Comparison of ENCODE assay signal across 15 mouse cellular contexts in the genomic region with DNA sequence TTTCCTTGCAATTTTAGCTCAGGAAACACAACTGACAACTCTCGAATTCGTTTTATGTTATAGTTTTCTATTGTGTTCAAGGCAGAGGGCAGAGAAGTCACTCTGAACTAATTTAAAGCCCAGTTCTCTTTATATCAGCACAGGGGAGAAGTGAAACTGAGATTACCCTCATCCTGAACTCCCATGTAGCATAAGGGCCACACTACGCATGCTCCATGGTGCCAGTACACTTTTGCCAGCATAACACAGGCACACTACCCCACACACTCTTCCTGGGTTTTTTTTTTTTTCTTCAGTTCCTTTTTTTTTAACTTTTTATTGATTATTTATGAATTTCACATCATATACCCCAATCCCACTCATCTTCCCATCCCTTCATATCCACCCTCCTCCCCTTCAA. TPM values are rescaled to one million over a fixed set of nuclear protein-coding genes. Genes with fewer than 3 reads are reported as not detected.
DNase-seq lines count a peak whose midpoint lies in the region; ATAC-seq and TF ChIP-seq lines count a peak whose summit lies in the region.
"Had no signal": no experiment of that assay in that cellular context is flagged by ENCODE, and none has a peak within 500 bp of the region (broad histone marks: within the 10 kb centered on the region; RNA-seq: fewer than 3 reads in every experiment).

No protein-coding gene starts in this region.

- ATAC-seq in liver, embryonic 16.5 days (ENCODE audit: low read depth): no peak
- ATAC-seq in liver, embryonic 12.5 days: no peak
- no peak for ATAC-seq in neural tube, embryonic 15.5 days (ENCODE audit: low FRiP score)
- ATAC-seq: hindbrain, postnatal 0 days had no signal

- whole genome bisulfite sequencing in liver, embryonic 16.5 days (ENCODE audit: insufficient replicate concordance): 68% methylated on average over 3 of the region's 3 CpGs
- 85% methylated on average over 3 of the region's 3 CpGs for WGBS in liver, embryonic 12.5 days (ENCODE audit: insufficient replicate concordance)
- 95% methylated on average over 3 of the region's 3 CpGs for WGBS in neural tube, embryonic 15.5 days

- peak; percentile 48 for DNase-seq in gastrocnemius, adult 2 months
- no peak for DNase-seq in gastrocnemius, adult 8-10 months (ENCODE audit: low spot score in 2 of 2)
- peak; percentile 68 for DNase-seq in lung, postnatal 36 days
- DNase-seq in spleen, postnatal 36 days (ENCODE audit: low spot score in 2 of 2): peak; percentile 81 to 85
- DNase-seq in adrenal gland, adult (ENCODE audit: inconsistent age in 2 of 2, low spot score in 1 of 2): no peak
- DNase-seq: cerebellum, adult 9-10 months; right cerebral cortex, adult 18-20 months; thymus, postnatal 25 days had no signal

- H3K36me3 ChIP-seq in liver, embryonic 16.5 days (ENCODE audit: control insufficient read depth, insufficient read depth): no peaks in the 10 kb centered on the region
- no peaks in the 10 kb centered on the region for H3K36me3 ChIP-seq in liver, embryonic 12.5 days
- no peaks in the 10 kb centered on the region for H3K36me3 ChIP-seq in neural tube, embryonic 15.5 days
- H3K36me3 ChIP-seq: limb, embryonic 10.5 days had no signal

- no peak overlapping the region for H3K9ac ChIP-seq in liver, embryonic 16.5 days (ENCODE audit: low read depth, low read length)
- H3K9ac ChIP-seq in liver, embryonic 12.5 days: no peak overlapping the region
- no peak overlapping the region for H3K9ac ChIP-seq in neural tube, embryonic 15.5 days (replicated peaks)
- H3K9ac ChIP-seq: kidney, embryonic 15.5 days had no signal

- no peak overlapping the region for H3K27ac ChIP-seq in gastrocnemius, adult 2 months
- 0 out of 2 replicates have a peak overlapping the region, but pooled peaks have one; percentile 5 for H3K27ac ChIP-seq in liver, embryonic 16.5 days (ENCODE audit: low read length)
- H3K27ac ChIP-seq in liver, embryonic 12.5 days: no peak overlapping the region
- H3K27ac ChIP-seq in neural tube, embryonic 15.5 days (replicated peaks): no peak overlapping the region
- H3K27ac ChIP-seq: heart, adult 2 months; hindbrain, postnatal 0 days; kidney, embryonic 15.5 days; limb, embryonic 10.5 days had no signal

- no peak overlapping the region for H3K4me3 ChIP-seq in gastrocnemius, adult 2 months
- no peak overlapping the region for H3K4me3 ChIP-seq in liver, embryonic 16.5 days (ENCODE audit: low read depth, low read length)
- H3K4me3 ChIP-seq in liver, embryonic 12.5 days: no peak overlapping the region
- H3K4me3 ChIP-seq in neural tube, embryonic 15.5 days (replicated peaks): no peak overlapping the region
- H3K4me3 ChIP-seq: heart, adult 2 months; kidney, embryonic 15.5 days; limb, embryonic 10.5 days had no signal

- H3K27me3 ChIP-seq in liver, embryonic 16.5 days (ENCODE audit: control insufficient read depth, insufficient read depth, low read depth, low read length): no peaks in the 10 kb centered on the region
- H3K27me3 ChIP-seq in liver, embryonic 12.5 days (replicated peaks): no peaks in the 10 kb centered on the region
- H3K27me3 ChIP-seq in neural tube, embryonic 15.5 days (replicated peaks): no peaks in the 10 kb centered on the region
- H3K27me3 ChIP-seq: kidney, embryonic 15.5 days had no signal

- TF ChIP-seq CTCF in gastrocnemius, adult 2 months (IDR thresholded peaks at IDR 0.05): no peak

- H3K4me1 ChIP-seq in liver, embryonic 16.5 days (ENCODE audit: control insufficient read depth, low read depth, low read length): no peaks in the 10 kb centered on the region
- H3K4me1 ChIP-seq in liver, embryonic 12.5 days: no peaks in the 10 kb centered on the region
- peaks cover 6% of the 10 kb centered on the region for H3K4me1 ChIP-seq in neural tube, embryonic 15.5 days
- H3K4me1 ChIP-seq: kidney, embryonic 15.5 days; limb, embryonic 10.5 days had no signal

- H3K4me2 ChIP-seq in liver, embryonic 16.5 days (ENCODE audit: low read depth, low read length): no peak overlapping the region
- no peak overlapping the region for H3K4me2 ChIP-seq in liver, embryonic 12.5 days
- no peak overlapping the region for H3K4me2 ChIP-seq in neural tube, embryonic 15.5 days
- H3K4me2 ChIP-seq: kidney, embryonic 15.5 days had no signal

- intact Hi-C loops in gastrocnemius, adult 2 months (cut with DNase I): loop anchor here (10.0 kb wide), 1 partner anchor 314 kb away; the partner anchor contains the start of gene Mettl21a

- no peaks in the 10 kb centered on the region for H3K9me3 ChIP-seq in liver, embryonic 16.5 days (replicated peaks; ENCODE audit: control insufficient read depth, low read length)
- H3K9me3 ChIP-seq in liver, embryonic 12.5 days (replicated peaks): no peaks in the 10 kb centered on the region
- H3K9me3 ChIP-seq in neural tube, embryonic 15.5 days (replicated peaks): no peaks in the 10 kb centered on the region
- H3K9me3 ChIP-seq: kidney, embryonic 15.5 days; limb, embryonic 10.5 days had no signal

RNA-seq across cellular contexts. Expression of gene Plekhm3, which starts 28.1 kb away (rescaled TPM):
- total RNA-seq in gastrocnemius, adult 2 months (2021): 1 to 10 TPM; 6.6 to 7.9 TPM
- 1 to 10 TPM; 8.0 to 9.4 (median 9.3) TPM for total RNA-seq in gastrocnemius, adult 8-10 months (2022)
- polyA plus RNA-seq in liver, embryonic 16.5 days (2015; fragmentation: Nextera tagmentation; extraction: Ambion mirVana): 2.0 and 2.5 TPM in 2 replicates
- polyA plus RNA-seq in liver, embryonic 12.5 days (2016; fragmentation: Nextera tagmentation; extraction: Ambion mirVana): 3.1 and 3.8 TPM in 2 replicates
- polyA plus RNA-seq in neural tube, embryonic 15.5 days (2015; fragmentation: Nextera tagmentation; extraction: Ambion mirVana): 10.8 and 12.0 TPM in 2 replicates

Comparison
In these comparisons a context has a peak if more than half of its experiments do, and no peak if none do; other contexts are left out.
1. DNase-seq: peak in gastrocnemius, adult 2 months (single experiment), lung, postnatal 36 days (single experiment) and spleen, postnatal 36 days (2 of 2); none in gastrocnemius, adult 8-10 months (0 of 2) and adrenal gland, adult (0 of 2).